Mouse (Mus musculus) bone marrow macrophage, adult 2 months (primary cell): ENCODE results near the gene Cenpl.

Experiments used
- CTCF ChIP-seq: IDR thresholded peaks from 2 replicates; pipeline ENCODE4 v1.5.1; 2012; ENCODE audit warnings: low read depth, mild to moderate bottlenecking, low read length, moderate library complexity
- POLR2A ChIP-seq: IDR thresholded peaks from 2 replicates; pipeline ENCODE4 v1.6.1; 2012; ENCODE audit warnings: mild to moderate bottlenecking, low read depth, low read length, borderline replicate concordance

GRCm38 (mm10) chr1:161037599-161037998, 32.9 kb upstream of the Cenpl start:
- TF ChIP-seq CTCF (no peak), POLR2A (no peak)
